Mouse (Mus musculus): ENCODE results near the gene Creg2.

- TF ChIP-seq POLR2A (IDR thresholded peaks at IDR 0.05; ENCODE audit: low read depth, low read length) (no peak), CTCF (IDR thresholded peaks at IDR 0.05; ENCODE audit: extremely low read depth, insufficient read length, insufficient replicate concordance, low read depth, low read length) (no peak)
Observed at GRCm38 (mm10) chr1:39625491-39625890, 25.8 kb downstream of the Creg2 start.

All from small intestine, adult 2 months (tissue).